Mouse (Mus musculus): ENCODE data around the gene Armh3. TPM values are rescaled to one million over a fixed set of nuclear protein-coding genes. Genes with fewer than 3 reads are reported as not detected.

Gene Armh3
- total and polyA plus RNA-seq, 3 experiments, result 13.9 to 14.6 (median 14.2) TPM

DNA sequence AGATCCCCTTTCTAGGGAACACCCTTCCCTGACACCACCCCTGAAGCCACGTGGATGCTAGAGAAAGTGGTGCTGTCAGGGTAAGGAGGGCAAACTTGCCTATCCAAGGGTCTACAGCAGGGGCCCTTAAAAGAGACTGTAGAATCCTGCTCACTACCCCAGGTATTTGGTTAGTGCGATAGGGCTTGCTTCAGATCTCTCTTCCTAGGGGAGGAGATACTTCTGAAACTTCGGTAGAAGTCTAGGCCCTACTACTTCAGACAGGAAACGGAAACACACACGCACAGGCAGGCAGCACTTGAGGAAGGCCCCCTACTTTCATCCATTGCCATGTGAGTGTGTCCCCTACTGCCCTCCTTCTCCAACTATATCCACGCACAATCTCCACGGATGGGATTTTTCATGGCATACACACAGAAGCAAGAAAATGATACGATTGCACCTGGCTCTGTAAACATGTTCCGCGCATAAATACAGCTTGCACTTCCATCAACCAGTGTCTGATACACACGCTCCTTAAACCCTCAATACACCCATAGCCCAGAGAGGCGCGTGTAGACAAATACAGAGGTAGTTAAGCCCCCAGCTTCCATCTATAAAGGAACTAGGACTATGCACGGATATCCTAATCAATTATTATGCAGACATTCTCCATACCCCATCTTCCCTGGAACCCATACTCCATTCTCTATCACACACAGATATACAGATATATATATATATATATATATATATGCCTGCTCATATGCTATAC is 42.0 kb upstream of the Armh3 start:
- peaks cover 13% of the 10 kb centered on the region for H3K36me3 ChIP-seq (ENCODE audit: control insufficient read depth, insufficient read depth, low read length)
- intact Hi-C loops (cut with DNase I), result loop anchor here (5.0 kb wide), 1 partner anchor 38 kb away; the partner anchor contains the start of gene Hps6
- H3K4me3 ChIP-seq, result peak overlapping the region; percentile 70
- DNase-seq, result peak in 1 of 2 experiments; percentile 43
- H3K27ac ChIP-seq, result peak overlapping the region; percentile 85
- WGBS, result 30% methylated on average over 14 of the region's 14 CpGs
- TF ChIP-seq POLR2A (IDR thresholded peaks at IDR 0.05; ENCODE audit: insufficient read depth, low read depth, low read length) (no peak), CTCF (IDR thresholded peaks at IDR 0.05) (no peak), EP300 (IDR thresholded peaks at IDR 0.05; ENCODE audit: insufficient read depth, low read depth, low read length) (no peak)
- H3K27me3 ChIP-seq (ENCODE audit: control insufficient read depth, insufficient read depth, low read length), result no peaks in the 10 kb centered on the region
- H3K9ac ChIP-seq (ENCODE audit: low read depth, low read length), result peak overlapping the region; percentile 83
- peaks cover 7% of the 10 kb centered on the region for H3K79me2 ChIP-seq (replicated peaks; ENCODE audit: control insufficient read depth, insufficient read depth, low read length)
- peaks cover 34% of the 10 kb centered on the region for H3K4me1 ChIP-seq (ENCODE audit: control insufficient read depth, insufficient read depth, low read length)

DNA sequence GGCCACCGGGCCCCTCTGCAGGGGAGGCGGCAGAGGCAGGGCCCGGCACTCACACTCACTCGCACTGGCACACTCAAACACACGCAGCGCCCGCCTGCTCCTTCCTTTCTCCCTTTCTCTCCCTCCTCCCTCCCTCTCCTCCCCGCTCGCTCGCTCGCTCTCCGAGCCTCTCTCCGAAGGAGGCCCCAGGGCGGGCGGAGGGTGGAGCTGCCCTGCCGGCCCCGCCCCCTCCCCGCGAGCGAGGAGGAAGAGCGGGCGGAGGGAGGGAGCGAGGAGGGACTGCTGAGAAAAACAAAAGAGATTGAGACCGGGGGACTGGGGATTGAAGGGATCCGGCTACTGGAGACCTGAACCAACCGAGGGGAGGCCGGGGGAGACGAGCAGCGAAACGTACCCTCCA is 41.2 kb upstream of the Armh3 start:
- DNase-seq, result peak; percentile 93
- 3% methylated on average over 16 of the region's 30 CpGs for WGBS
- TF ChIP-seq POLR2A (IDR thresholded peaks at IDR 0.05; ENCODE audit: insufficient read depth, low read depth, low read length) (peak; percentile 64), EP300 (IDR thresholded peaks at IDR 0.05; ENCODE audit: insufficient read depth, low read depth, low read length) (peak; percentile 53; the same call in 1 of the 2 replicates), CTCF (IDR thresholded peaks at IDR 0.05) (no peak)
- Histone ChIP-seq H3K27ac (peak overlapping the region; percentile 85), H3K36me3 (ENCODE audit: control insufficient read depth, insufficient read depth, low read length) (peaks cover 13% of the 10 kb centered on the region), H3K79me2 (replicated peaks; ENCODE audit: control insufficient read depth, insufficient read depth, low read length) (peaks cover 7% of the 10 kb centered on the region), H3K4me3 (peak overlapping the region; percentile 70), H3K4me1 (ENCODE audit: control insufficient read depth, insufficient read depth, low read length) (peaks cover 34% of the 10 kb centered on the region), H3K9ac (ENCODE audit: low read depth, low read length) (peak overlapping the region; percentile 83), H3K27me3 (ENCODE audit: control insufficient read depth, insufficient read depth, low read length) (no peaks in the 10 kb centered on the region)
- intact Hi-C loops (cut with DNase I), result no loop called here

GRCm38 (mm10) chr19:46038851-46039260 is 40.6 kb upstream of the Armh3 start:
- Histone ChIP-seq H3K27me3 (ENCODE audit: control insufficient read depth, insufficient read depth, low read length) (no peaks in the 10 kb centered on the region), H3K4me1 (ENCODE audit: control insufficient read depth, insufficient read depth, low read length) (peaks cover 34% of the 10 kb centered on the region), H3K36me3 (ENCODE audit: control insufficient read depth, insufficient read depth, low read length) (peaks cover 13% of the 10 kb centered on the region), H3K27ac (peak overlapping the region; percentile 85), H3K9ac (ENCODE audit: low read depth, low read length) (peak overlapping the region; percentile 60), H3K79me2 (replicated peaks; ENCODE audit: control insufficient read depth, insufficient read depth, low read length) (peaks cover 7% of the 10 kb centered on the region), H3K4me3 (peak overlapping the region; percentile 70)
- intact Hi-C loops (cut with DNase I), result no loop called here
- DNase-seq, result peak; percentile 44 to 49
- 3% methylated on average over 14 of the region's 17 CpGs for WGBS
- TF ChIP-seq CTCF (IDR thresholded peaks at IDR 0.05) (no peak), POLR2A (IDR thresholded peaks at IDR 0.05; ENCODE audit: insufficient read depth, low read depth, low read length) (no peak), EP300 (IDR thresholded peaks at IDR 0.05; ENCODE audit: insufficient read depth, low read depth, low read length) (no peak)

- 18% methylated on average over 13 of the region's 13 CpGs for WGBS
- intact Hi-C loops (cut with DNase I), result no loop called here
- Histone ChIP-seq H3K4me3 (peak overlapping the region; percentile 70; the same call in 1 of the 2 replicates), H3K9ac (ENCODE audit: low read depth, low read length) (peak overlapping the region; percentile 60), H3K36me3 (ENCODE audit: control insufficient read depth, insufficient read depth, low read length) (peaks cover 11% of the 10 kb centered on the region), H3K27me3 (ENCODE audit: control insufficient read depth, insufficient read depth, low read length) (no peaks in the 10 kb centered on the region), H3K4me1 (ENCODE audit: control insufficient read depth, insufficient read depth, low read length) (peaks cover 31% of the 10 kb centered on the region), H3K79me2 (replicated peaks; ENCODE audit: control insufficient read depth, insufficient read depth, low read length) (peaks cover 7% of the 10 kb centered on the region), H3K27ac (peak overlapping the region; percentile 85)
- no peak for DNase-seq
- no peak for TF ChIP-seq POLR2A (IDR thresholded peaks at IDR 0.05; ENCODE audit: insufficient read depth, low read depth, low read length)
- no peak for TF ChIP-seq EP300 (IDR thresholded peaks at IDR 0.05; ENCODE audit: insufficient read depth, low read depth, low read length)
- TF ChIP-seq CTCF (IDR thresholded peaks at IDR 0.05), result no peak
Observed at GRCm38 (mm10) chr19:46037925-46038850, 39.9 kb upstream of the Armh3 start.

DNA sequence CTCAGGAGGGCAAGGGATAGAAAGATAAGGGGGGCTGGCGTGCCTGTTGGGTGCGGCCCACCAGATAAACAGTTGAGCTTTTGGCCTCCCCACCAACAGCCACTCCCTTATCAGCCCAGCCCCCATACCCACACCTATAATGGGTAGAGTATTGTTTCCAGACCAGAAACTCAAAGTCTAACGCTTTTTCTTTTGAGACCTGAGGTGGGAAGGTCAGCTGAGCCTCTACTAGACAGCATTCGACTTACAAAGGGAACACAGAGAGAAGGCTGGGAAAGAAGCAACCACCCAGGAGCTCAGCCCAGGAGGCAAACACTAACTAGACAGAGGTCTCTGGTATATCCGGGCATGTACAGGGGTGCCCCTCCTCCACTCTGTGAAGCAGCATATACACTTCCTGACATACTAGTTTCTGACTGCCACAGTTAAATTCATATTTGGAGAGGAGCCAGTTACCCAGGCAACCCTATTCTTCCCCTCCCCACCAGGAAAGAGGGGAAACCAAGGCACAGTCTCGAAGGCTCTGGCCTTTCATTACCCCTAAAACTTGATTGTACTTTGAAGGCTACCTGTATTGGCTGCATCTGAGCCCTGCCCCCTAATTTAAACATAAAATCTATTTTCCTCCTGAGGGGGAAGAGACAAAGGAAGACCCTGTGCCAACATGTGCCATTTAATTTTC is 39.1 kb upstream of the Armh3 start:
- Histone ChIP-seq H3K9ac (ENCODE audit: low read depth, low read length) (no peak overlapping the region), H3K4me1 (ENCODE audit: control insufficient read depth, insufficient read depth, low read length) (peaks cover 24% of the 10 kb centered on the region), H3K27me3 (ENCODE audit: control insufficient read depth, insufficient read depth, low read length) (no peaks in the 10 kb centered on the region), H3K79me2 (replicated peaks; ENCODE audit: control insufficient read depth, insufficient read depth, low read length) (peaks cover 5% of the 10 kb centered on the region), H3K36me3 (ENCODE audit: control insufficient read depth, insufficient read depth, low read length) (peaks cover 9% of the 10 kb centered on the region; the same call in 1 of the 2 replicates), H3K4me3 (no peak overlapping the region), H3K27ac (no peak overlapping the region; the same call in 1 of the 2 replicates)
- DNase-seq, result no peak
- TF ChIP-seq EP300 (IDR thresholded peaks at IDR 0.05; ENCODE audit: insufficient read depth, low read depth, low read length) (no peak), POLR2A (IDR thresholded peaks at IDR 0.05; ENCODE audit: insufficient read depth, low read depth, low read length) (no peak), CTCF (IDR thresholded peaks at IDR 0.05) (no peak)
- WGBS, result 21% methylated on average over 6 of the region's 6 CpGs
- intact Hi-C loops (cut with DNase I), result no loop called here
